Comparison of ENCODE assay signal across 8 mouse cellular contexts in the genomic region with DNA sequence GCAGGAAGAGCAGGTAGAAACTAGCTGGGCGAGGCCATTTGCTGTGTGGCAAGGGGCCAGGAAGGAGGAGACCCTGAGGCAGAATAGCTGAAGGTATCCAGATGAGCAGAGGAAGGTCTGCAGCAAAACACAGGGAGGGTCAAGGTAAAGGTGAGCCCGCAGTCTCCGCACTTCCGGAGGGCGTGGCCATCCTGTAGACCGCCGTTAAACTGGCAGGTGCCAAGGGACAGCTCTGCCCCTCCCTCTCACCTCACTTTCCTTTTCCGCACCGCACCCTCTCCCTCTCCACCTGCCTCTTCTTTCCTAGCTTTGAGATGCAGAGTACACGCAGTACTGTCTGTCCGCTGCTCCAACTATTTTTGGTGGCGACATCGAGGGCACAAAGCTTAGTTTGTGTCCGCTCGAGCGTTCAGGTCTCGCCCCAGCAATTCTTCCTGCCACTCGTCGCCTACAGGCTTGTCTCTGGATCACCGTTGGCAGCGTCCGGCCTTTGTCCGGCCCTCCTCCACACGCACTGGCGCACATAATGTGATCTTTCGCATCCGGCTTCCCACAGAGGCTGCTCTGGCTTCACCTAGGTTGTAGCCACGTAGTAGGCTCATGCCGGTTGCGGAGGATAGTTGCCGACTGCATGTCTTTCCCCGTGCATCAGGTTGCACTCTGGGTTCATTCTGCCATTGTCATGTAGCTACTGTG. TPM values are rescaled to one million over a fixed set of nuclear protein-coding genes. Genes with fewer than 3 reads are reported as not detected.
DNase-seq lines count a peak whose midpoint lies in the region; ATAC-seq and TF ChIP-seq lines count a peak whose summit lies in the region.

No protein-coding gene starts in this region.

- ATAC-seq in activated CD4-positive, CD25-positive, alpha-beta regulatory T cell, adult 4 months: peak; percentile 4
- no peak for ATAC-seq in embryonic facial prominence, embryonic 15.5 days (ENCODE audit: insufficient number of reproducible peaks, low FRiP score, low TSS enrichment, low read depth)

- no peak for TF ChIP-seq CTCF in small intestine, adult 2 months (IDR thresholded peaks at IDR 0.05; ENCODE audit: extremely low read depth, insufficient read length, insufficient replicate concordance, low read depth, low read length)

- intact Hi-C loops in heart, postnatal 14 days (cut with DNase I): loop anchor here (2.0 kb wide), 1 partner anchor 150 kb away; no protein-coding TSS in a partner anchor

- 3% methylated on average over 32 of the region's 32 CpGs for WGBS in embryonic facial prominence, embryonic 15.5 days
- WGBS in small intestine, adult 2 months: under 1% methylated on average over 32 of the region's 32 CpGs

- H3K4me3 ChIP-seq in embryonic facial prominence, embryonic 15.5 days (replicated peaks): peak overlapping the region; percentile 74
- H3K4me3 ChIP-seq in small intestine, adult 2 months (ENCODE audit: low read depth, low read length): peak overlapping the region; percentile 61

- peaks cover 17% of the 10 kb centered on the region for H3K27me3 ChIP-seq in embryonic facial prominence, embryonic 15.5 days
- H3K27me3 ChIP-seq in small intestine, adult 2 months (ENCODE audit: control insufficient read depth, insufficient read depth, low read length): no peaks in the 10 kb centered on the region

- H3K9ac ChIP-seq in embryonic facial prominence, embryonic 15.5 days: peak overlapping the region; percentile 50

- H3K27ac ChIP-seq in embryonic facial prominence, embryonic 15.5 days (replicated peaks): peak overlapping the region; percentile 85
- peak overlapping the region; percentile 96 for H3K27ac ChIP-seq in small intestine, adult 2 months (ENCODE audit: insufficient read depth, low read depth, low read length)

- TF ChIP-seq POLR2A in small intestine, adult 2 months (IDR thresholded peaks at IDR 0.05; ENCODE audit: low read depth, low read length): peak; percentile 48; the same call in 1 of the 2 replicates

- no peaks in the 10 kb centered on the region for H3K9me3 ChIP-seq in embryonic facial prominence, embryonic 15.5 days (replicated peaks)

- H3K36me3 ChIP-seq in embryonic facial prominence, embryonic 15.5 days: no peaks in the 10 kb centered on the region
- H3K36me3 ChIP-seq in small intestine, adult 2 months (ENCODE audit: control insufficient read depth, insufficient read depth, low read length): peaks cover 13% of the 10 kb centered on the region

- DNase-seq in embryo, embryonic 11 days: peak; percentile 57
- no peak for DNase-seq in embryo, embryonic 9.5 days (ENCODE audit: extremely low spot score)
- DNase-seq in heart, postnatal 14 days: peak; percentile 63 to 66
- peak; percentile 66 to 84 for DNase-seq in kidney, postnatal 25 days
- peak; percentile 74 to 81 for DNase-seq in lung, postnatal 4 days

- H3K4me1 ChIP-seq in embryonic facial prominence, embryonic 15.5 days: peaks cover 48% of the 10 kb centered on the region
- H3K4me1 ChIP-seq in small intestine, adult 2 months (ENCODE audit: control insufficient read depth, insufficient read depth, insufficient read length, low read length): peaks cover 20% of the 10 kb centered on the region; the same call in 1 of the 2 replicates

- H3K4me2 ChIP-seq in embryonic facial prominence, embryonic 15.5 days (replicated peaks): peak overlapping the region; percentile 89

RNA-seq across cellular contexts. Expression of a gene that starts 1.0 kb away (rescaled TPM):
- polyA plus RNA-seq in activated CD4-positive, CD25-positive, alpha-beta regulatory T cell, adult 4 months (2017; shearing (Covaris generic)): 1 to 10 TPM; 3.5 to 5.0 TPM
- polyA plus RNA-seq in embryonic facial prominence, embryonic 15.5 days (2015; fragmentation: Nextera tagmentation; extraction: Ambion mirVana): 29.6 and 36.8 TPM in 2 replicates
- total RNA-seq in heart, postnatal 14 days (2021): 1 to 10 TPM; 1.1 to 2.1 TPM
- polyA plus RNA-seq in small intestine, adult 2 months (2012; rRNA removed): 9.2 and 18.3 TPM in 2 replicates

RNA-seq across cellular contexts. Expression of a gene that starts 9.1 kb away (rescaled TPM):
- 1,000 to 10,000 TPM; 1,240 to 2,098 TPM for polyA plus RNA-seq in activated CD4-positive, CD25-positive, alpha-beta regulatory T cell, adult 4 months (2017; shearing (Covaris generic))
- 436 and 462 TPM in 2 replicates for polyA plus RNA-seq in embryonic facial prominence, embryonic 15.5 days (2015; fragmentation: Nextera tagmentation; extraction: Ambion mirVana)
- 100 to 1,000 TPM; 198 to 224 TPM for total RNA-seq in heart, postnatal 14 days (2021)
- 4,805 and 16,576 TPM in 2 replicates for polyA plus RNA-seq in small intestine, adult 2 months (2012; rRNA removed)

RNA-seq across cellular contexts. Expression of a gene that starts 15.2 kb away (rescaled TPM):
- polyA plus RNA-seq in activated CD4-positive, CD25-positive, alpha-beta regulatory T cell, adult 4 months (2017; shearing (Covaris generic)): 1 to 10 TPM; 4.5 to 5.6 TPM
- polyA plus RNA-seq in embryonic facial prominence, embryonic 15.5 days (2015; fragmentation: Nextera tagmentation; extraction: Ambion mirVana): 150 and 162 TPM in 2 replicates
- 1,000 to 10,000 TPM; 1,350 to 1,351 TPM for total RNA-seq in heart, postnatal 14 days (2021)
- 73.8 and 86.3 TPM in 2 replicates for polyA plus RNA-seq in small intestine, adult 2 months (2012; rRNA removed)

RNA-seq across cellular contexts. Expression of a gene that starts 30.5 kb away (rescaled TPM):
- polyA plus RNA-seq in activated CD4-positive, CD25-positive, alpha-beta regulatory T cell, adult 4 months (2017; shearing (Covaris generic)): not detected
- 17.0 and 17.5 TPM in 2 replicates for polyA plus RNA-seq in embryonic facial prominence, embryonic 15.5 days (2015; fragmentation: Nextera tagmentation; extraction: Ambion mirVana)
- under 1 TPM; 0.29 to 0.59 TPM for total RNA-seq in heart, postnatal 14 days (2021)
- 1.8 and 2.4 TPM in 2 replicates for polyA plus RNA-seq in small intestine, adult 2 months (2012; rRNA removed)

RNA-seq across cellular contexts. Expression of a gene that starts 57.1 kb away (rescaled TPM):
- polyA plus RNA-seq in activated CD4-positive, CD25-positive, alpha-beta regulatory T cell, adult 4 months (2017; shearing (Covaris generic)): 10 to 100 TPM; 12.9 to 16.0 TPM
- polyA plus RNA-seq in embryonic facial prominence, embryonic 15.5 days (2015; fragmentation: Nextera tagmentation; extraction: Ambion mirVana): 14.7 and 15.6 TPM in 2 replicates
- 10 to 100 TPM; 45.1 to 46.8 TPM for total RNA-seq in heart, postnatal 14 days (2021)
- 23.9 and 47.6 TPM in 2 replicates for polyA plus RNA-seq in small intestine, adult 2 months (2012; rRNA removed)

Comparison
In these comparisons a context has a peak if more than half of its experiments do, and no peak if none do; other contexts are left out.
1. RNA of a gene that starts 15.2 kb away (polyA plus RNA-seq): 150 to 162 TPM in embryonic facial prominence, embryonic 15.5 days and 73.8 to 86.3 TPM in small intestine, adult 2 months; 4.5 to 5.6 TPM in activated CD4-positive, CD25-positive, alpha-beta regulatory T cell, adult 4 months; every median in the first group is over 10 times any median in the second.